Mouse (Mus musculus) neural tube, embryonic 13.5 days (tissue): ENCODE measurements at regions not wholly inside any gene's neighbourhood (a gene's known extent, or its start where the extent isn't known, plus 50 kb on each side); places are given as distances from the start of the nearest gene placed in this dataset.
A peak's percentile ranks its signal among the peaks of the same experiment; 100 is the strongest.

Source experiments
- ATAC-seq: fragments of 200-750 bp; cut with Nextera tagmentation; 2 replicates; pipeline ENCODE4 v1.8.0; 2017; ENCODE audit warnings: low read depth, mild to moderate bottlenecking, moderate TSS enrichment, moderate library complexity
- H3K27ac ChIP-seq: fragments of 300-500 bp; sonication (generic); replicated peaks from 2 replicates; pipeline ENCODE4 v1.5.1; 2015; ENCODE audit warnings: moderate library complexity, mild to moderate bottlenecking, inconsistent platforms
- H3K27me3 ChIP-seq: fragments of 300-500 bp; sonication (generic); 2 replicates; pipeline ENCODE4 v1.6.1; 2015; ENCODE audit warnings: mild to moderate bottlenecking, inconsistent platforms
- H3K36me3 ChIP-seq: fragments of 300-500 bp; sonication (generic); 2 replicates; pipeline ENCODE4 v1.6.1; 2015; ENCODE audit warnings: mild to moderate bottlenecking, inconsistent platforms
- H3K4me1 ChIP-seq: fragments of 300-500 bp; sonication (generic); replicated peaks from 2 replicates; pipeline ENCODE4 v1.6.1; 2015; ENCODE audit warnings: inconsistent platforms
- H3K4me2 ChIP-seq: fragments of 300-500 bp; sonication (generic); 2 replicates; pipeline ENCODE4 v1.6.1; 2015; ENCODE audit warnings: inconsistent platforms, mild to moderate bottlenecking, moderate library complexity
- H3K4me3 ChIP-seq: fragments of 300-500 bp; sonication (generic); 2 replicates; pipeline ENCODE4 v1.5.1; 2015; ENCODE audit warnings: mild to moderate bottlenecking, inconsistent platforms
- H3K9ac ChIP-seq: fragments of 300-500 bp; sonication (generic); 2 replicates; pipeline ENCODE4 v1.6.1; 2015; ENCODE audit warnings: moderate library complexity, mild to moderate bottlenecking, inconsistent platforms
- H3K9me3 ChIP-seq: fragments of 300-500 bp; sonication (generic); 2 replicates; pipeline ENCODE4 v1.6.1; 2016; ENCODE audit warnings: inconsistent platforms
- WGBS: fragments of 180-500 bp; shearing (Covaris S2); methylation state at CpG from one replicate; pipeline ENCODE4 v1.1.7; 2015; 5-methylcytosine and 5-hydroxymethylcytosine counted together

- no peaks in the 10 kb centered on the region for H3K27me3 ChIP-seq
- no peak for ATAC-seq
- WGBS, result 92% methylated on average over 2 of the region's 2 CpGs
These were observed 104.6 kb downstream of the Ngf start for GRCm38 (mm10) chr3:102574320-102574719.

GRCm38 (mm10) chr3:102576896-102577295, 107.2 kb downstream of the Ngf start:
- Histone ChIP-seq H3K27me3 (no peaks in the 10 kb centered on the region), H3K4me3 (no peak overlapping the region), H3K9ac (no peak overlapping the region), H3K9me3 (no peaks in the 10 kb centered on the region), H3K4me1 (no peaks in the 10 kb centered on the region), H3K36me3 (no peaks in the 10 kb centered on the region), H3K27ac (no peak overlapping the region), H3K4me2 (no peak overlapping the region)
- 81% methylated on average over 2 of the region's 2 CpGs for WGBS
- no peak for ATAC-seq

More at GRCm38 (mm10) chr3:102574320-102574719, 104.6 kb downstream of the Ngf start:
- Histone ChIP-seq H3K4me2 (no peak overlapping the region), H3K4me1 (no peaks in the 10 kb centered on the region), H3K9ac (no peak overlapping the region), H3K4me3 (no peak overlapping the region), H3K9me3 (no peaks in the 10 kb centered on the region), H3K36me3 (no peaks in the 10 kb centered on the region), H3K27ac (no peak overlapping the region)

GRCm38 (mm10) chr3:102581830-102582229, 112.1 kb downstream of the Ngf start:
- Histone ChIP-seq H3K4me3 (no peak overlapping the region), H3K9ac (no peak overlapping the region), H3K27ac (no peak overlapping the region), H3K4me1 (no peaks in the 10 kb centered on the region), H3K36me3 (no peaks in the 10 kb centered on the region), H3K9me3 (no peaks in the 10 kb centered on the region), H3K27me3 (no peaks in the 10 kb centered on the region), H3K4me2 (no peak overlapping the region)
- no peak for ATAC-seq
- 64% methylated on average over 3 of the region's 3 CpGs for WGBS

- Histone ChIP-seq H3K4me2 (no peak overlapping the region), H3K36me3 (no peaks in the 10 kb centered on the region), H3K9me3 (no peaks in the 10 kb centered on the region), H3K4me3 (no peak overlapping the region), H3K27ac (no peak overlapping the region), H3K4me1 (no peaks in the 10 kb centered on the region), H3K9ac (no peak overlapping the region), H3K27me3 (no peaks in the 10 kb centered on the region)
- no peak for ATAC-seq
- WGBS, result 90% methylated on average over 2 of the region's 2 CpGs
These were observed 115.4 kb downstream of the Ngf start for GRCm38 (mm10) chr3:102585136-102585535.

GRCm38 (mm10) chr3:102586221-102586620, 116.5 kb downstream of the Ngf start:
- Histone ChIP-seq H3K4me1 (no peaks in the 10 kb centered on the region), H3K4me3 (no peak overlapping the region), H3K36me3 (no peaks in the 10 kb centered on the region), H3K9me3 (no peaks in the 10 kb centered on the region), H3K27ac (no peak overlapping the region), H3K4me2 (no peak overlapping the region), H3K9ac (no peak overlapping the region), H3K27me3 (no peaks in the 10 kb centered on the region)
- 74% methylated on average over 5 of the region's 5 CpGs for WGBS
- no peak for ATAC-seq

GRCm38 (mm10) chr3:102592041-102592440, 122.3 kb downstream of the Ngf start:
- Histone ChIP-seq H3K27ac (no peak overlapping the region), H3K4me1 (no peaks in the 10 kb centered on the region), H3K36me3 (no peaks in the 10 kb centered on the region), H3K4me3 (no peak overlapping the region), H3K9me3 (no peaks in the 10 kb centered on the region), H3K27me3 (no peaks in the 10 kb centered on the region), H3K4me2 (no peak overlapping the region), H3K9ac (no peak overlapping the region)
- WGBS, result 90% methylated on average over 7 of the region's 7 CpGs
- ATAC-seq, result no peak

- H3K36me3 ChIP-seq, result no peaks in the 10 kb centered on the region
- no peak overlapping the region for H3K27ac ChIP-seq
- H3K9ac ChIP-seq, result no peak overlapping the region
- 82% methylated on average over 4 of the region's 4 CpGs for WGBS
- no peaks in the 10 kb centered on the region for H3K9me3 ChIP-seq
- ATAC-seq, result no peak
- no peak overlapping the region for H3K4me2 ChIP-seq
- no peaks in the 10 kb centered on the region for H3K27me3 ChIP-seq
- H3K4me1 ChIP-seq, result no peaks in the 10 kb centered on the region
- H3K4me3 ChIP-seq, result no peak overlapping the region
These were observed 127.3 kb downstream of the Ngf start for GRCm38 (mm10) chr3:102596944-102597551.

GRCm38 (mm10) chr3:102599061-102599460, 129.3 kb downstream of the Ngf start:
- H3K9me3 ChIP-seq, result no peaks in the 10 kb centered on the region
- H3K9ac ChIP-seq, result no peak overlapping the region
- no peak overlapping the region for H3K4me3 ChIP-seq
- H3K4me1 ChIP-seq, result no peaks in the 10 kb centered on the region
- no peak overlapping the region for H3K27ac ChIP-seq
- WGBS, result 90% methylated on average over 7 of the region's 7 CpGs
- no peak overlapping the region for H3K4me2 ChIP-seq
- H3K27me3 ChIP-seq, result no peaks in the 10 kb centered on the region
- no peaks in the 10 kb centered on the region for H3K36me3 ChIP-seq
- no peak for ATAC-seq

- no peak overlapping the region for H3K27ac ChIP-seq
- H3K36me3 ChIP-seq, result no peaks in the 10 kb centered on the region
- H3K9me3 ChIP-seq, result no peaks in the 10 kb centered on the region
- no peak for ATAC-seq
- no peak overlapping the region for H3K4me2 ChIP-seq
- H3K4me1 ChIP-seq, result no peaks in the 10 kb centered on the region
- H3K27me3 ChIP-seq, result no peaks in the 10 kb centered on the region
- WGBS, result 90% methylated on average over 13 of the region's 13 CpGs
- no peak overlapping the region for H3K4me3 ChIP-seq
- H3K9ac ChIP-seq, result no peak overlapping the region
These were observed 131.6 kb upstream of the Tspan2 start for GRCm38 (mm10) chr3:102602766-102603165.

- no peak for ATAC-seq
- 74% methylated on average over 2 of the region's 2 CpGs for WGBS
- no peak overlapping the region for H3K4me2 ChIP-seq
- H3K4me3 ChIP-seq, result no peak overlapping the region
- H3K9me3 ChIP-seq, result no peaks in the 10 kb centered on the region
- no peak overlapping the region for H3K9ac ChIP-seq
- no peaks in the 10 kb centered on the region for H3K4me1 ChIP-seq
- H3K36me3 ChIP-seq, result no peaks in the 10 kb centered on the region
- no peaks in the 10 kb centered on the region for H3K27me3 ChIP-seq
- no peak overlapping the region for H3K27ac ChIP-seq
These were observed 129.0 kb upstream of the Tspan2 start for GRCm38 (mm10) chr3:102605284-102605683.

- H3K4me3 ChIP-seq, result no peak overlapping the region
- H3K36me3 ChIP-seq, result no peaks in the 10 kb centered on the region
- ATAC-seq, result no peak
- H3K4me1 ChIP-seq, result peaks cover 13% of the 10 kb centered on the region
- no peaks in the 10 kb centered on the region for H3K9me3 ChIP-seq
- H3K27ac ChIP-seq, result no peak overlapping the region
- no peaks in the 10 kb centered on the region for H3K27me3 ChIP-seq
- WGBS, result 23% methylated on average over 5 of the region's 5 CpGs
- H3K9ac ChIP-seq, result no peak overlapping the region
- no peak overlapping the region for H3K4me2 ChIP-seq
These were observed 123.4 kb upstream of the Tspan2 start for GRCm38 (mm10) chr3:102610970-102611369.

GRCm38 (mm10) chr3:102611398-102612366, 122.6 kb upstream of the Tspan2 start:
- Histone ChIP-seq H3K9ac (no peak overlapping the region), H3K4me2 (no peak overlapping the region), H3K9me3 (no peaks in the 10 kb centered on the region), H3K27me3 (no peaks in the 10 kb centered on the region), H3K27ac (peak overlapping the region; percentile 30; the same call in 1 of the 2 replicates), H3K36me3 (no peaks in the 10 kb centered on the region), H3K4me3 (no peak overlapping the region), H3K4me1 (peaks cover 13% of the 10 kb centered on the region)
- ATAC-seq, result peak; percentile 63
- WGBS, result 37% methylated on average over 18 of the region's 18 CpGs
